Mouse (Mus musculus) liver, embryonic 14.5 days (tissue): ENCODE results near the gene Taf1c. TPM values are rescaled to one million over a fixed set of nuclear protein-coding genes. Genes with fewer than 3 reads are reported as not detected.
A peak's percentile ranks its signal among the peaks of the same experiment; 100 is the strongest.

Experiments used
- ATAC-seq: fragments of 200-750 bp; cut with Nextera tagmentation; 2 replicates; pipeline ENCODE4 v1.8.0; 2017; ENCODE audit warnings: moderate number of reproducible peaks, mild to moderate bottlenecking, moderate library complexity; ENCODE audit not compliant: insufficient read depth
- DNase-seq, 3 experiments: peaks; one replicate each; pipeline ENCODE4 v3.0.0-alpha.2; 2012 to 2013; ENCODE audit warnings: low read depth in 3 of 3, low spot score in 3 of 3
- H3K27ac ChIP-seq: fragments of 300-500 bp; sonication (generic); 2 replicates; pipeline ENCODE4 v1.5.1; 2014; ENCODE audit warnings: moderate library complexity, mild to moderate bottlenecking, control low read depth, inconsistent platforms
- H3K27me3 ChIP-seq: fragments of 300-500 bp; sonication (generic); 2 replicates; pipeline ENCODE4 v1.6.1; 2014; ENCODE audit warnings: mild to moderate bottlenecking, low read length, moderate library complexity; ENCODE audit not compliant: control insufficient read depth, insufficient read depth
- H3K36me3 ChIP-seq: fragments of 300-500 bp; sonication (generic); replicated peaks from 2 replicates; pipeline ENCODE4 v1.6.1; 2014; ENCODE audit warnings: low read depth; ENCODE audit not compliant: control insufficient read depth, insufficient read depth
- H3K4me1 ChIP-seq, 2 experiments: fragments of 200-500 bp in 1 of 2; fragments of 300-500 bp in 1 of 2; sonication (generic) in 1 of 2; replicated peaks; 2 replicates each; pipeline ENCODE4 v1.6.1; 2012 to 2014; ENCODE audit warnings: antibody characterized with exemption in 1 of 2, inconsistent platforms in 1 of 2, low read length in 1 of 2; ENCODE audit not compliant: control insufficient read depth in 2 of 2, insufficient read depth in 2 of 2
- H3K4me2 ChIP-seq: fragments of 300-500 bp; sonication (generic); 2 replicates; pipeline ENCODE4 v1.6.1; 2014; ENCODE audit warnings: low read depth, mild to moderate bottlenecking, control low read depth, moderate library complexity
- H3K4me3 ChIP-seq, 2 experiments: fragments of 200-500 bp in 1 of 2; fragments of 300-500 bp in 1 of 2; sonication (generic) in 1 of 2; 2 replicates each; pipeline ENCODE4 v1.5.1; 2012 to 2014; ENCODE audit warnings: low read depth in 2 of 2, low read length in 2 of 2, mild to moderate bottlenecking in 2 of 2, control low read depth in 1 of 2, inconsistent platforms in 1 of 2, moderate library complexity in 1 of 2; ENCODE audit not compliant: insufficient read depth in 1 of 2
- H3K9ac ChIP-seq: fragments of 300-500 bp; sonication (generic); replicated peaks from 2 replicates; pipeline ENCODE4 v1.6.1; 2014; ENCODE audit warnings: mild to moderate bottlenecking, control low read depth, moderate library complexity
- H3K9me3 ChIP-seq: fragments of 300-500 bp; sonication (generic); 2 replicates; pipeline ENCODE4 v1.6.1; 2016; ENCODE audit warnings: low read length, mixed read lengths; ENCODE audit not compliant: control insufficient read depth
- CTCF ChIP-seq: IDR thresholded peaks from 2 replicates; pipeline ENCODE4 v1.5.1; 2016; ENCODE audit warnings: antibody characterized with exemption, low read depth, control low read depth
- EP300 ChIP-seq: IDR thresholded peaks from 2 replicates; pipeline ENCODE4 v1.6.1; 2016; ENCODE audit warnings: antibody characterized with exemption, low read depth
- WGBS: fragments of 180-500 bp; shearing (Covaris S2); extraction: QIAGEN DNeasy Blood & Tissue Kit; methylation state at CpG from one replicate; pipeline ENCODE4 v1.1.7; 2014; ENCODE audit not compliant: insufficient replicate concordance; 5-methylcytosine and 5-hydroxymethylcytosine counted together
- polyA plus RNA-seq, 2 experiments: library from polyadenylated mRNA; depleted of rRNA in 1 of 2; stranded (reverse) in 1 of 2; unstranded in 1 of 2; fragments of >200 nt; fragmentation: Nextera tagmentation in 1 of 2; extraction: Ambion mirVana in 1 of 2; gene quantifications; 2 replicates each; pipeline versions ENCODE4 v1.2.1 to v1.2.3; 2012 to 2014

Gene Taf1c
- polyA plus RNA-seq, 2 experiments = 4.7 to 6.6 TPM

GRCm38 (mm10) chr8:119632246-119632645 lies 27.2 kb upstream of the Taf1c start:
- no peak for TF ChIP-seq EP300
- TF ChIP-seq CTCF = no peak
- Histone ChIP-seq H3K36me3 (no peaks in the 10 kb centered on the region), H3K9me3 (no peaks in the 10 kb centered on the region), H3K27me3 (peaks cover 12% of the 10 kb centered on the region), H3K27ac (no peak overlapping the region), H3K9ac (no peak overlapping the region), H3K4me1 (peaks cover 0 to 6% of the 10 kb centered on the region in 2 experiments; a peak in 2 of 4 replicates), H3K4me2 (no peak overlapping the region), H3K4me3 (no peak overlapping the region)
- WGBS = 65% methylated on average over 9 of the region's 9 CpGs
- no peak for ATAC-seq
- no peak for DNase-seq

- H3K4me3 ChIP-seq = no peak overlapping the region
- H3K27ac ChIP-seq = no peak overlapping the region
- 38% methylated on average over 3 of the region's 3 CpGs for WGBS
- no peak overlapping the region for H3K4me2 ChIP-seq
- H3K27me3 ChIP-seq = peaks cover 12% of the 10 kb centered on the region
- H3K9me3 ChIP-seq = no peaks in the 10 kb centered on the region
- TF ChIP-seq CTCF (no peak), EP300 (no peak)
- H3K36me3 ChIP-seq = no peaks in the 10 kb centered on the region
- DNase-seq (no peak), ATAC-seq (no peak)
- no peak overlapping the region for H3K9ac ChIP-seq
- peaks cover 0 to 6% of the 10 kb centered on the region in 2 experiments; a peak in 3 of 4 replicates for H3K4me1 ChIP-seq
These were observed 25.8 kb upstream of the Taf1c start for GRCm38 (mm10) chr8:119630841-119631240.

DNA sequence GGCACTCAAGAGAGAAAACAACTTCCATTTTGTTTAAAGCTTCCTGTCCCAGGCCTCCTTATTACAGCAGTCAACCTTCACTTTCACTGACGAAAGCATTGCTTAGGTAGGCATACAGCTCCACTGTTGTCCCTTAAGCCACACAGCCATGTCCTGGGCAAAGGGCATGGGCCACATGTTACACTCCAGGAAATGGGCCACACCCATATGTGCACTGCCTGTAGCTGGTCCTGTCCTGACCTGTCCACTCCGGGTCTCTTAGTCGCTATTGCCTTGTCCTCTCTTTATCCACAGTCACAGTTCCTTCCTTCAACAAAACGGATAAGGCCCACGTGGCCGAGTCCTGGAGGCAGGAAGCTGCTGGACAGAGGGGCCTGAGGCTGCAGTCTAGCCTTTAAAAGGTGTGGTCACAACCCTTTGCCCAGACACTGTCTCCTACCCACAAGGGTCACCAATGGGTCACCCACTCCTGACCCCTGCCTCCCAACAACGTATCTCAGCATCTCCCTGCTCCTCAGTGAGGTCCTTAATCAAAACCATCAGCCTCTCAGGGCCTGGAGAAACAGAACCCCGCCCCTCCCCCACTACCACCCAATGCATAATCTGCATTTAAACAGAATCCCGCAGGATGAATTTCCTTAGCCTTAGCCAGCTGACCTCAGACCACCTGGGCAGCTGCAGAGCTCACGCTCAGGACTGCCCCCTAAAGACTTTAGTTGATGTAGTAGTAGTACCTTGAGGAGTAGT lies 22.8 kb upstream of the Taf1c start:
- TF ChIP-seq CTCF = no peak
- TF ChIP-seq EP300 = no peak
- H3K4me3 ChIP-seq = no peak overlapping the region
- WGBS = 40% methylated on average over 10 of the region's 10 CpGs
- 0 out of 2 replicates have a peak, but pooled peaks cover 2% of the 10 kb centered on the region for H3K27me3 ChIP-seq
- no peaks in the 10 kb centered on the region for H3K36me3 ChIP-seq
- H3K9me3 ChIP-seq = no peaks in the 10 kb centered on the region
- H3K27ac ChIP-seq = no peak overlapping the region
- ATAC-seq (peak; percentile 55; the same call in 1 of the 2 replicates), DNase-seq (no peak)
- peaks cover 0 to 6% of the 10 kb centered on the region in 2 experiments; a peak in 3 of 4 replicates for H3K4me1 ChIP-seq
- no peak overlapping the region for H3K4me2 ChIP-seq
- no peak overlapping the region for H3K9ac ChIP-seq

- DNase-seq (no peak), ATAC-seq (peak; percentile 72; the same call in 1 of the 2 replicates)
- Histone ChIP-seq H3K4me2 (no peak overlapping the region), H3K36me3 (no peaks in the 10 kb centered on the region), H3K27me3 (no peaks in the 10 kb centered on the region), H3K27ac (no peak overlapping the region), H3K4me3 (no peak overlapping the region), H3K9me3 (no peaks in the 10 kb centered on the region), H3K9ac (no peak overlapping the region), H3K4me1 (peaks cover 0 to 6% of the 10 kb centered on the region in 2 experiments; a peak in 3 of 4 replicates)
- 32% methylated on average over 7 of the region's 7 CpGs for WGBS
- TF ChIP-seq EP300 (no peak), CTCF (no peak)
These were observed 22.2 kb upstream of the Taf1c start for GRCm38 (mm10) chr8:119627199-119627598.

- H3K9ac ChIP-seq = no peak overlapping the region
- no peak overlapping the region for H3K4me3 ChIP-seq
- H3K9me3 ChIP-seq = no peaks in the 10 kb centered on the region
- no peak for ATAC-seq
- 74% methylated on average over 22 of the region's 22 CpGs for WGBS
- H3K4me2 ChIP-seq = no peak overlapping the region
- peaks cover 0 to 6% of the 10 kb centered on the region in 2 experiments; a peak in 3 of 4 replicates for H3K4me1 ChIP-seq
- DNase-seq = no peak
- H3K27ac ChIP-seq = no peak overlapping the region
- no peak for TF ChIP-seq CTCF
- no peak for TF ChIP-seq EP300
- H3K27me3 ChIP-seq = no peaks in the 10 kb centered on the region
- H3K36me3 ChIP-seq = no peaks in the 10 kb centered on the region
These were observed 20.8 kb upstream of the Taf1c start for GRCm38 (mm10) chr8:119625788-119626187.
